Mouse (Mus musculus): ENCODE data around the gene Gm11273.
"Not testable (repeated sequence)": the region's sequence is repeated elsewhere in the genome, so short reads cannot be mapped to it uniquely, and the experiment has no call there.

The Gm11273 gene

GRCm38 (mm10) chr13:21501182-21501581 lies at the start of gene Gm11273:
Gene Gm11273, minus strand, starts transcription at chr13:21501418.
- DNase-seq, result not testable (repeated sequence)

- no peak for DNase-seq
Measured at GRCm38 (mm10) chr13:21550416-21551110, 49.3 kb upstream of the Gm11273 start.

GRCm38 (mm10) chr13:21549487-21549886 lies 48.3 kb upstream of the Gm11273 start:
- DNase-seq, result no peak

GRCm38 (mm10) chr13:21542708-21543107 lies 41.5 kb upstream of the Gm11273 start, which contains the start of gene Olfr1366:
Gene Olfr1366, minus strand, starts transcription at chr13:21542808.
- no peak for DNase-seq

- peak; percentile 92 for DNase-seq
Measured at GRCm38 (mm10) chr13:21530781-21531201, 29.6 kb upstream of the Gm11273 start, which contains the start of gene Zkscan8. Gene Zkscan8, minus strand, starts transcription at chr13:21531120.

- no peak for DNase-seq
Measured at GRCm38 (mm10) chr13:21530136-21530535, 28.9 kb upstream of the Gm11273 start.

GRCm38 (mm10) chr13:21506221-21506649 lies 5.0 kb upstream of the Gm11273 start:
- DNase-seq, result peak; percentile 91

GRCm38 (mm10) chr13:21502296-21502695 lies 1.1 kb upstream of the Gm11273 start:
- DNase-seq, result no peak

- DNase-seq, result peak; percentile 40
Measured at GRCm38 (mm10) chr13:21495080-21495479, 6.1 kb downstream of the Gm11273 start, which contains the start of gene AK157302. Gene AK157302, plus strand, starts transcription at chr13:21495223.

GRCm38 (mm10) chr13:21492847-21493246 lies 8.4 kb downstream of the Gm11273 start:
- no peak for DNase-seq

- DNase-seq, result no peak
Measured at GRCm38 (mm10) chr13:21486881-21487280, 14.3 kb downstream of the Gm11273 start.

- peak; percentile 81 for DNase-seq
Measured at GRCm38 (mm10) chr13:21478759-21479670, 22.2 kb downstream of the Gm11273 start, which contains the start of the genes Zkscan4 and Gm10065. Gene Zkscan4, plus strand, starts transcription at chr13:21478907. Gene Gm10065, minus strand, starts transcription at chr13:21479441.

GRCm38 (mm10) chr13:21472427-21472826 lies 28.8 kb downstream of the Gm11273 start:
- DNase-seq, result no peak

GRCm38 (mm10) chr13:21469097-21469496 lies 32.1 kb downstream of the Gm11273 start:
- no peak for DNase-seq

- peak; percentile 88 for DNase-seq
Measured at GRCm38 (mm10) chr13:21468061-21469019, 32.9 kb downstream of the Gm11273 start, which contains the start of gene Nkapl. Gene Nkapl, minus strand, starts transcription at chr13:21468509.

- no peak for DNase-seq
Measured at GRCm38 (mm10) chr13:21467336-21467735, 33.9 kb downstream of the Gm11273 start.

GRCm38 (mm10) chr13:21462516-21462915 lies 38.7 kb downstream of the Gm11273 start:
- not testable (repeated sequence) for DNase-seq

- peak; percentile 35 for DNase-seq
Measured at GRCm38 (mm10) chr13:21456347-21456746, 44.9 kb downstream of the Gm11273 start.

- DNase-seq, result no peak
Measured at GRCm38 (mm10) chr13:21454133-21454532, 47.1 kb downstream of the Gm11273 start.

- peak; percentile 88 for DNase-seq
Measured at GRCm38 (mm10) chr13:21453449-21453848, 47.8 kb downstream of the Gm11273 start, which contains the start of gene Zscan26. Gene Zscan26, minus strand, starts transcription at chr13:21453730.

GRCm38 (mm10) chr13:21453042-21453441 lies 48.2 kb downstream of the Gm11273 start:
- no peak for DNase-seq
